Mouse (Mus musculus) lung, postnatal 0 days (tissue): ENCODE results near the gene Pfkp. TPM values are rescaled to one million over a fixed set of nuclear protein-coding genes. Genes with fewer than 3 reads are reported as not detected.

Source experiments
- ATAC-seq: fragments of 200-750 bp; cut with Nextera tagmentation; 2 replicates; pipeline ENCODE4 v1.8.0; 2017; ENCODE audit warnings: moderate library complexity
- DNase-seq: peaks from one replicate; pipeline ENCODE4 v3.0.0-alpha.2; 2016; ENCODE audit warnings: low spot score
- H3K27ac ChIP-seq: fragments of 300-500 bp; sonication (generic); 2 replicates; pipeline ENCODE4 v1.5.1; 2014; ENCODE audit warnings: antibody characterized with exemption, mild to moderate bottlenecking, low read length, mixed read lengths
- H3K27me3 ChIP-seq: fragments of 300-500 bp; sonication (generic); replicated peaks from 2 replicates; pipeline ENCODE4 v1.6.1; 2014; ENCODE audit warnings: low read length, mixed read lengths; ENCODE audit not compliant: insufficient read depth
- H3K36me3 ChIP-seq: fragments of 300-500 bp; sonication (generic); 2 replicates; pipeline ENCODE4 v1.6.1; 2014; ENCODE audit warnings: low read length, mixed read lengths; ENCODE audit not compliant: insufficient read depth
- H3K4me1 ChIP-seq: fragments of 300-500 bp; sonication (generic); 2 replicates; pipeline ENCODE4 v1.6.1; 2014; ENCODE audit warnings: antibody characterized with exemption, low read depth, low read length, mixed read lengths; ENCODE audit not compliant: insufficient read depth
- H3K4me2 ChIP-seq: fragments of 300-500 bp; sonication (generic); replicated peaks from 2 replicates; pipeline ENCODE4 v1.6.1; 2014; ENCODE audit warnings: low read depth, mild to moderate bottlenecking, low read length, moderate library complexity, mixed read lengths
- H3K4me3 ChIP-seq: fragments of 300-500 bp; sonication (generic); 2 replicates; pipeline ENCODE4 v1.5.1; 2014; ENCODE audit warnings: low read depth, low read length
- H3K9ac ChIP-seq: fragments of 300-500 bp; sonication (generic); replicated peaks from 2 replicates; pipeline ENCODE4 v1.6.1; 2014; ENCODE audit warnings: low read depth, mild to moderate bottlenecking
- H3K9me3 ChIP-seq: fragments of 300-500 bp; sonication (generic); 2 replicates; pipeline ENCODE4 v1.6.1; 2016; ENCODE audit warnings: low read length, mixed read lengths
- CTCF ChIP-seq: IDR thresholded peaks from 2 replicates; pipeline ENCODE4 v1.5.1; 2016; ENCODE audit warnings: antibody characterized with exemption, mild to moderate bottlenecking
- EP300 ChIP-seq: IDR thresholded peaks from 2 replicates; pipeline ENCODE4 v1.6.1; 2016; ENCODE audit warnings: antibody characterized with exemption, mild to moderate bottlenecking, control low read depth
- WGBS: fragments of 180-500 bp; shearing (Covaris S2); extraction: QIAGEN DNeasy Blood & Tissue Kit; methylation state at CpG from one replicate; pipeline ENCODE4 v1.1.7; 2014; 5-methylcytosine and 5-hydroxymethylcytosine counted together
- polyA plus RNA-seq: library from polyadenylated mRNA; unstranded; fragments of >200 nt; fragmentation: Nextera tagmentation; extraction: Ambion mirVana; gene quantifications from 2 replicates; pipeline ENCODE4 v1.2.1, GENCODE M21; 2015

Gene Pfkp
- polyA plus RNA-seq, 1 experiment from 2014 or later = 23.1 TPM

GRCm38 (mm10) chr13:6629927-6630326 is 18.6 kb downstream of the Pfkp start:
- ATAC-seq = no peak
- WGBS = 71% methylated on average over 5 of the region's 5 CpGs
- no peak overlapping the region for H3K4me2 ChIP-seq

GRCm38 (mm10) chr13:6628998-6629764 is 19.4 kb downstream of the Pfkp start:
- no peaks in the 10 kb centered on the region for H3K36me3 ChIP-seq
- 85% methylated on average over 14 of the region's 14 CpGs for WGBS
- ATAC-seq = no peak
- H3K4me1 ChIP-seq = peaks cover 11% of the 10 kb centered on the region; the same call in 1 of the 2 replicates
- no peaks in the 10 kb centered on the region for H3K27me3 ChIP-seq
- no peak overlapping the region for H3K4me3 ChIP-seq
- no peak for DNase-seq
- no peak for TF ChIP-seq EP300
- no peaks in the 10 kb centered on the region for H3K9me3 ChIP-seq
- no peak overlapping the region for H3K27ac ChIP-seq
- H3K9ac ChIP-seq = no peak overlapping the region
- no peak overlapping the region for H3K4me2 ChIP-seq

More at GRCm38 (mm10) chr13:6629927-6630326, 18.6 kb downstream of the Pfkp start:
- Histone ChIP-seq H3K9ac (no peak overlapping the region), H3K4me3 (no peak overlapping the region), H3K4me1 (peaks cover 11% of the 10 kb centered on the region; the same call in 1 of the 2 replicates), H3K36me3 (no peaks in the 10 kb centered on the region), H3K27me3 (no peaks in the 10 kb centered on the region), H3K9me3 (no peaks in the 10 kb centered on the region), H3K27ac (no peak overlapping the region)
- TF ChIP-seq EP300 (no peak), CTCF (no peak)
- no peak for DNase-seq

GRCm38 (mm10) chr13:6628261-6628660 is 20.3 kb downstream of the Pfkp start:
- no peaks in the 10 kb centered on the region for H3K36me3 ChIP-seq
- 83% methylated on average over 3 of the region's 3 CpGs for WGBS
- no peak overlapping the region for H3K4me3 ChIP-seq
- no peak overlapping the region for H3K4me2 ChIP-seq
- H3K27ac ChIP-seq = no peak overlapping the region
- DNase-seq (no peak), ATAC-seq (no peak)
- no peak for TF ChIP-seq EP300
- no peak for TF ChIP-seq CTCF
- H3K9ac ChIP-seq = no peak overlapping the region
- H3K27me3 ChIP-seq = no peaks in the 10 kb centered on the region
- H3K9me3 ChIP-seq = no peaks in the 10 kb centered on the region
- peaks cover 3% of the 10 kb centered on the region; the same call in 1 of the 2 replicates for H3K4me1 ChIP-seq

GRCm38 (mm10) chr13:6627352-6627751 is 21.2 kb downstream of the Pfkp start:
- H3K9me3 ChIP-seq = no peaks in the 10 kb centered on the region
- H3K9ac ChIP-seq = no peak overlapping the region
- DNase-seq (no peak), ATAC-seq (no peak)
- peaks cover 3% of the 10 kb centered on the region; the same call in 1 of the 2 replicates for H3K4me1 ChIP-seq
- TF ChIP-seq CTCF (peak; percentile 20; the same call in 1 of the 2 replicates), EP300 (no peak)
- H3K4me3 ChIP-seq = no peak overlapping the region
- 90% methylated on average over 3 of the region's 3 CpGs for WGBS
- no peak overlapping the region for H3K27ac ChIP-seq
- H3K4me2 ChIP-seq = no peak overlapping the region
- H3K27me3 ChIP-seq = no peaks in the 10 kb centered on the region
- H3K36me3 ChIP-seq = no peaks in the 10 kb centered on the region

GRCm38 (mm10) chr13:6626508-6627114 is 22.0 kb downstream of the Pfkp start:
- Histone ChIP-seq H3K9ac (no peak overlapping the region), H3K4me1 (peaks cover 3% of the 10 kb centered on the region; the same call in 1 of the 2 replicates), H3K4me2 (no peak overlapping the region), H3K27ac (no peak overlapping the region), H3K9me3 (no peaks in the 10 kb centered on the region), H3K36me3 (no peaks in the 10 kb centered on the region), H3K4me3 (no peak overlapping the region), H3K27me3 (no peaks in the 10 kb centered on the region)
- DNase-seq (peak; percentile 19), ATAC-seq (peak; percentile 25)
- TF ChIP-seq CTCF = no peak
- no peak for TF ChIP-seq EP300
- WGBS = 51% methylated on average over 4 of the region's 4 CpGs

- H3K9me3 ChIP-seq = no peaks in the 10 kb centered on the region
- no peak overlapping the region for H3K9ac ChIP-seq
- TF ChIP-seq CTCF (no peak), EP300 (no peak)
- 69% methylated on average over 3 of the region's 3 CpGs for WGBS
- H3K4me3 ChIP-seq = no peak overlapping the region
- no peak for ATAC-seq
- no peak overlapping the region for H3K27ac ChIP-seq
- H3K36me3 ChIP-seq = no peaks in the 10 kb centered on the region
- no peak for DNase-seq
- H3K4me1 ChIP-seq = peaks cover 3% of the 10 kb centered on the region; the same call in 1 of the 2 replicates
- no peaks in the 10 kb centered on the region for H3K27me3 ChIP-seq
- no peak overlapping the region for H3K4me2 ChIP-seq
Measured at GRCm38 (mm10) chr13:6625942-6626341, 22.6 kb downstream of the Pfkp start.
